Mouse (Mus musculus): ENCODE measurements around the gene Cyp4f39.

Gene Cyp4f39

GRCm38 (mm10) chr17:32452482-32452881 is at the start of gene Cyp4f39:
Cyp4f39 (plus strand) TSS chr17:32452723.
- DNase-seq = no peak

GRCm38 (mm10) chr17:32402779-32403157 is 49.8 kb upstream of the Cyp4f39 start:
- DNase-seq = no peak

- no peak for DNase-seq
Measured at GRCm38 (mm10) chr17:32403417-32403816, 49.1 kb upstream of the Cyp4f39 start, which contains the start of gene Rasal3. Rasal3 (minus strand) TSS chr17:32403583.

GRCm38 (mm10) chr17:32411898-32412297 is 40.6 kb upstream of the Cyp4f39 start:
- no peak for DNase-seq

- DNase-seq = no peak
Measured at GRCm38 (mm10) chr17:32415417-32416020, 37.0 kb upstream of the Cyp4f39 start.

GRCm38 (mm10) chr17:32416771-32417170 is 35.8 kb upstream of the Cyp4f39 start:
- no peak for DNase-seq

- no peak for DNase-seq
Measured at GRCm38 (mm10) chr17:32419989-32420388, 32.5 kb upstream of the Cyp4f39 start.

- DNase-seq = no peak
Measured at GRCm38 (mm10) chr17:32420781-32421180, 31.7 kb upstream of the Cyp4f39 start.

GRCm38 (mm10) chr17:32424034-32424433 is 28.5 kb upstream of the Cyp4f39 start, which contains the start of gene Pglyrp2:
Pglyrp2 (minus strand) TSS chr17:32424167.
- no peak for DNase-seq

- DNase-seq = no peak
Measured at GRCm38 (mm10) chr17:32426610-32427009, 25.9 kb upstream of the Cyp4f39 start.

- DNase-seq = no peak
Measured at GRCm38 (mm10) chr17:32431972-32432371, 20.6 kb upstream of the Cyp4f39 start.

- DNase-seq = no peak
Measured at GRCm38 (mm10) chr17:32434324-32434723, 18.2 kb upstream of the Cyp4f39 start.

- no peak for DNase-seq
Measured at GRCm38 (mm10) chr17:32435151-32435550, 17.4 kb upstream of the Cyp4f39 start.

GRCm38 (mm10) chr17:32437106-32437505 is 15.4 kb upstream of the Cyp4f39 start:
- DNase-seq = no peak

- DNase-seq = no peak
Measured at GRCm38 (mm10) chr17:32443245-32443644, 9.3 kb upstream of the Cyp4f39 start.

- DNase-seq = no peak
Measured at GRCm38 (mm10) chr17:32445016-32445415, 7.5 kb upstream of the Cyp4f39 start.

- DNase-seq = no peak
Measured at GRCm38 (mm10) chr17:32447195-32447594, 5.3 kb upstream of the Cyp4f39 start.

- DNase-seq = no peak
Measured at GRCm38 (mm10) chr17:32449042-32449441, 3.5 kb upstream of the Cyp4f39 start.

GRCm38 (mm10) chr17:32450844-32451537 is 1.5 kb upstream of the Cyp4f39 start:
- no peak for DNase-seq

GRCm38 (mm10) chr17:32454188-32454587 is 1.7 kb downstream of the Cyp4f39 start:
- DNase-seq = no peak

GRCm38 (mm10) chr17:32454997-32455396 is 2.5 kb downstream of the Cyp4f39 start:
- DNase-seq = no peak

GRCm38 (mm10) chr17:32468494-32468893 is 16.0 kb downstream of the Cyp4f39 start:
- no peak for DNase-seq

GRCm38 (mm10) chr17:32470795-32471194 is 18.3 kb downstream of the Cyp4f39 start:
- no peak for DNase-seq

GRCm38 (mm10) chr17:32472176-32472575 is 19.7 kb downstream of the Cyp4f39 start:
- DNase-seq = no peak

All from cerebellum, adult 9-11 months (tissue).